Mouse (Mus musculus): ENCODE data around the gene 1700009N14Rik. TPM values are rescaled to one million over a fixed set of nuclear protein-coding genes. Genes with fewer than 3 reads are reported as not detected.

Gene 1700009N14Rik
- total RNA-seq (2021), result not detected
- long read RNA-seq, experiment 1, result 0 reads
- long read RNA-seq, experiment 2, result 0 reads

- intact Hi-C loops (cut with DNase I), result no loop called here
These were observed at the start of gene 1700009N14Rik for GRCm38 (mm10) chr4:39450069-39450468. 1700009N14Rik (plus strand) TSS chr4:39450295.

GRCm38 (mm10) chr4:39437870-39438367, 12.2 kb upstream of the 1700009N14Rik start:
- no peak for DNase-seq (ENCODE audit: low spot score in 2 of 2)
- intact Hi-C loops (cut with DNase I), result no loop called here

More at GRCm38 (mm10) chr4:39450069-39450468, at the start of gene 1700009N14Rik:
- no peak for DNase-seq (ENCODE audit: low spot score in 2 of 2)

GRCm38 (mm10) chr4:39474291-39474690, 24.2 kb downstream of the 1700009N14Rik start:
- intact Hi-C loops (cut with DNase I), result no loop called here
- no peak for DNase-seq (ENCODE audit: low spot score in 2 of 2)

- intact Hi-C loops (cut with DNase I), result no loop called here
- DNase-seq (ENCODE audit: low spot score in 2 of 2), result no peak
These were observed 36.3 kb downstream of the 1700009N14Rik start for GRCm38 (mm10) chr4:39486393-39486792.

GRCm38 (mm10) chr4:39493596-39493995, 43.5 kb downstream of the 1700009N14Rik start:
- peak in 1 of 2 experiments; percentile 1 for DNase-seq (ENCODE audit: low spot score in 2 of 2)
- intact Hi-C loops (cut with DNase I), result no loop called here

GRCm38 (mm10) chr4:39495875-39496274, 45.8 kb downstream of the 1700009N14Rik start:
- no peak for DNase-seq (ENCODE audit: low spot score in 2 of 2)
- intact Hi-C loops (cut with DNase I), result no loop called here

Data from left cerebral cortex, postnatal 14 days (tissue).